Mouse (Mus musculus): ENCODE measurements at regions not wholly inside any gene's neighbourhood (a gene's known extent, or its start where the extent isn't known, plus 50 kb on each side); places are given as distances from the start of the nearest gene placed in this dataset.

GRCm38 (mm10) chr4:54837326-54837725 is 107.5 kb upstream of the Zfp462 start:
- dilution Hi-C loops (cut with MboI; ENCODE audit: extremely low pct_ligation_motif_present, extremely low pct_unique_long_range_greater_than_20kb, low sequenced_read_pairs) (no loop called here), in situ Hi-C loops (cut with MboI; ENCODE audit: low pct_ligation_motif_present, low pct_unique_long_range_greater_than_20kb, low sequenced_read_pairs) (no loop called here)
- TF ChIP-seq CHD1 (IDR thresholded peaks at IDR 0.05; ENCODE audit: low read depth, low read length) (no peak), MYC (IDR thresholded peaks at IDR 0.05; ENCODE audit: low read depth, low read length) (no peak), PAX5 (IDR thresholded peaks at IDR 0.05; ENCODE audit: low read length) (no peak), MAX (IDR thresholded peaks at IDR 0.05; ENCODE audit: low read length) (no peak), ZNF384 (IDR thresholded peaks at IDR 0.05; ENCODE audit: low read depth, low read length) (no peak), UBTF (IDR thresholded peaks at IDR 0.05; ENCODE audit: low read depth, low read length) (no peak), ETS1 (conservative IDR thresholded peaks at IDR 0.05; ENCODE audit: low read depth, low read length) (no peak), NELFE (IDR thresholded peaks at IDR 0.05; ENCODE audit: low read depth, low read length) (no peak), JUN (IDR thresholded peaks at IDR 0.05; ENCODE audit: insufficient read depth, low read depth, low read length) (no peak), JUND (conservative IDR thresholded peaks at IDR 0.05; ENCODE audit: low read depth, low read length) (no peak)
- no peaks in the 10 kb centered on the region for H3K4me1 ChIP-seq (ENCODE audit: control insufficient read depth in 1 of 2, insufficient read depth in 2 of 2)
- peaks cover 33% of the 10 kb centered on the region for H3K9me3 ChIP-seq (replicated peaks; ENCODE audit: low read length)
- H3K27me3 ChIP-seq (replicated peaks), result no peaks in the 10 kb centered on the region
- H3K27ac ChIP-seq (ENCODE audit: insufficient read depth, low read depth), result no peak overlapping the region
- no peak for DNase-seq (ENCODE audit: extremely low read depth)
- no peaks in the 10 kb centered on the region for H3K79me2 ChIP-seq (replicated peaks; ENCODE audit: control insufficient read depth, extremely low read depth, insufficient read depth, poor library complexity, severe bottlenecking)
- H3K4me3 ChIP-seq (replicated peaks in 1 of 3; ENCODE audit: low read depth in 2 of 3, low read length in 2 of 3, poor library complexity in 1 of 3), result no peak overlapping the region
- H3K4me2 ChIP-seq (ENCODE audit: insufficient read depth, low read depth, poor library complexity, severe bottlenecking), result no peak overlapping the region
- H3K9ac ChIP-seq (ENCODE audit: insufficient read depth, low read depth), result no peak overlapping the region
- H3K36me3 ChIP-seq (replicated peaks in 1 of 2; ENCODE audit: control insufficient read depth in 1 of 2, insufficient read depth in 1 of 2, low read length in 1 of 2), result no peaks in the 10 kb centered on the region

- H3K79me2 ChIP-seq (replicated peaks; ENCODE audit: control insufficient read depth, extremely low read depth, insufficient read depth, poor library complexity, severe bottlenecking), result no peaks in the 10 kb centered on the region
- H3K9ac ChIP-seq (ENCODE audit: insufficient read depth, low read depth), result no peak overlapping the region
- H3K9me3 ChIP-seq (replicated peaks; ENCODE audit: low read length), result peaks cover 30% of the 10 kb centered on the region
- no peaks in the 10 kb centered on the region for H3K4me1 ChIP-seq (ENCODE audit: control insufficient read depth in 1 of 2, insufficient read depth in 2 of 2)
- no peaks in the 10 kb centered on the region for H3K27me3 ChIP-seq (replicated peaks)
- no peaks in the 10 kb centered on the region for H3K36me3 ChIP-seq (replicated peaks in 1 of 2; ENCODE audit: control insufficient read depth in 1 of 2, insufficient read depth in 1 of 2, low read length in 1 of 2)
- in situ Hi-C loops (cut with MboI; ENCODE audit: low pct_ligation_motif_present, low pct_unique_long_range_greater_than_20kb, low sequenced_read_pairs), result no loop called here
- TF ChIP-seq UBTF (IDR thresholded peaks at IDR 0.05; ENCODE audit: low read depth, low read length), result no peak
- no peak for TF ChIP-seq CHD2 (IDR thresholded peaks at IDR 0.05; ENCODE audit: low read length)
- TF ChIP-seq RCOR1 (conservative IDR thresholded peaks at IDR 0.05; ENCODE audit: low read depth, low read length), result no peak
- TF ChIP-seq MXI1 (IDR thresholded peaks at IDR 0.05; ENCODE audit: low read depth, low read length), result no peak
- TF ChIP-seq BHLHE40 (IDR thresholded peaks at IDR 0.05; ENCODE audit: low read depth, low read length), result no peak
- TF ChIP-seq HCFC1 (IDR thresholded peaks at IDR 0.05; ENCODE audit: low read depth, low read length), result no peak
- no peak for TF ChIP-seq MAX (IDR thresholded peaks at IDR 0.05; ENCODE audit: low read length)
- TF ChIP-seq RAD21 (IDR thresholded peaks at IDR 0.05; ENCODE audit: low read depth, low read length), result no peak
- TF ChIP-seq CTCF (conservative IDR thresholded peaks at IDR 0.05 in 1 of 2, IDR thresholded peaks at IDR 0.05 in 1 of 2; ENCODE audit: low read depth in 2 of 2, low read length in 2 of 2), result no peak
- no peak for TF ChIP-seq JUN (IDR thresholded peaks at IDR 0.05; ENCODE audit: insufficient read depth, low read depth, low read length)
- TF ChIP-seq ZKSCAN1 (IDR thresholded peaks at IDR 0.05; ENCODE audit: borderline replicate concordance, low read depth, low read length), result no peak
- TF ChIP-seq E2F4 (IDR thresholded peaks at IDR 0.05; ENCODE audit: insufficient replicate concordance, low read depth, low read length), result no peak
- no peak for TF ChIP-seq MAFK (IDR thresholded peaks at IDR 0.05; ENCODE audit: insufficient replicate concordance, low read length)
- no peak for TF ChIP-seq USF1 (IDR thresholded peaks at IDR 0.05; ENCODE audit: low read depth, low read length)
- TF ChIP-seq USF2 (conservative IDR thresholded peaks at IDR 0.05; ENCODE audit: low read depth, low read length), result no peak
- no peak for TF ChIP-seq SMC3 (IDR thresholded peaks at IDR 0.05; ENCODE audit: low read depth, low read length)
- DNase-seq (ENCODE audit: extremely low read depth), result peak; percentile 6
- dilution Hi-C loops (cut with MboI; ENCODE audit: extremely low pct_ligation_motif_present, extremely low pct_unique_long_range_greater_than_20kb, low sequenced_read_pairs), result no loop called here
- H3K27ac ChIP-seq (ENCODE audit: insufficient read depth, low read depth), result no peak overlapping the region
- no peak overlapping the region for H3K4me3 ChIP-seq (replicated peaks in 1 of 3; ENCODE audit: low read depth in 2 of 3, low read length in 2 of 3, poor library complexity in 1 of 3)
- no peak overlapping the region for H3K4me2 ChIP-seq (ENCODE audit: insufficient read depth, low read depth, poor library complexity, severe bottlenecking)
Observed at GRCm38 (mm10) chr4:54838111-54838510, 106.7 kb upstream of the Zfp462 start.
